Mouse (Mus musculus) embryonic facial prominence, embryonic 15.5 days (tissue): Measurements from ENCODE around the gene Luzp1. TPM values are rescaled to one million over a fixed set of nuclear protein-coding genes. Genes with fewer than 3 reads are reported as not detected.
A peak's percentile ranks its signal among the peaks of the same experiment; 100 is the strongest.

Experiments
- ATAC-seq: fragments of 200-750 bp; cut with Nextera tagmentation; 2 replicates; pipeline ENCODE4 v1.8.0; 2017; ENCODE audit warnings: low read depth, moderate TSS enrichment; ENCODE audit not compliant: insufficient number of reproducible peaks, low FRiP score, low TSS enrichment
- H3K27ac ChIP-seq: fragments of 300-500 bp; sonication (generic); replicated peaks from 2 replicates; pipeline ENCODE4 v1.5.1; 2015; ENCODE audit warnings: mild to moderate bottlenecking, inconsistent platforms
- H3K27me3 ChIP-seq: fragments of 300-500 bp; sonication (generic); 2 replicates; pipeline ENCODE4 v1.6.1; 2015; ENCODE audit warnings: inconsistent platforms
- H3K36me3 ChIP-seq: fragments of 300-500 bp; sonication (generic); 2 replicates; pipeline ENCODE4 v1.6.1; 2015; ENCODE audit warnings: mild to moderate bottlenecking, inconsistent platforms
- H3K4me1 ChIP-seq: fragments of 300-500 bp; sonication (generic); 2 replicates; pipeline ENCODE4 v1.6.1; 2015; ENCODE audit warnings: inconsistent platforms
- H3K4me2 ChIP-seq: fragments of 300-500 bp; sonication (generic); replicated peaks from 2 replicates; pipeline ENCODE4 v1.6.1; 2015; ENCODE audit warnings: mild to moderate bottlenecking, inconsistent platforms
- H3K4me3 ChIP-seq: fragments of 300-500 bp; sonication (generic); replicated peaks from 2 replicates; pipeline ENCODE4 v1.5.1; 2015; ENCODE audit warnings: mild to moderate bottlenecking, inconsistent platforms
- H3K9ac ChIP-seq: fragments of 300-500 bp; sonication (generic); 2 replicates; pipeline ENCODE4 v1.6.1; 2015; ENCODE audit warnings: inconsistent platforms
- H3K9me3 ChIP-seq: fragments of 300-500 bp; sonication (generic); replicated peaks from 2 replicates; pipeline ENCODE4 v1.6.1; 2016; ENCODE audit warnings: inconsistent platforms
- WGBS: fragments of 180-500 bp; shearing (Covaris S2); methylation state at CpG from one replicate; pipeline ENCODE4 v1.1.7; 2015; 5-methylcytosine and 5-hydroxymethylcytosine counted together
- polyA plus RNA-seq: library from polyadenylated mRNA; unstranded; fragments of >200 nt; fragmentation: Nextera tagmentation; extraction: Ambion mirVana; gene quantifications from 2 replicates; pipeline ENCODE4 v1.2.1, GENCODE M21; 2015

Gene Luzp1
- polyA plus RNA-seq, 1 experiment from 2014 or later, result 124 TPM

DNA sequence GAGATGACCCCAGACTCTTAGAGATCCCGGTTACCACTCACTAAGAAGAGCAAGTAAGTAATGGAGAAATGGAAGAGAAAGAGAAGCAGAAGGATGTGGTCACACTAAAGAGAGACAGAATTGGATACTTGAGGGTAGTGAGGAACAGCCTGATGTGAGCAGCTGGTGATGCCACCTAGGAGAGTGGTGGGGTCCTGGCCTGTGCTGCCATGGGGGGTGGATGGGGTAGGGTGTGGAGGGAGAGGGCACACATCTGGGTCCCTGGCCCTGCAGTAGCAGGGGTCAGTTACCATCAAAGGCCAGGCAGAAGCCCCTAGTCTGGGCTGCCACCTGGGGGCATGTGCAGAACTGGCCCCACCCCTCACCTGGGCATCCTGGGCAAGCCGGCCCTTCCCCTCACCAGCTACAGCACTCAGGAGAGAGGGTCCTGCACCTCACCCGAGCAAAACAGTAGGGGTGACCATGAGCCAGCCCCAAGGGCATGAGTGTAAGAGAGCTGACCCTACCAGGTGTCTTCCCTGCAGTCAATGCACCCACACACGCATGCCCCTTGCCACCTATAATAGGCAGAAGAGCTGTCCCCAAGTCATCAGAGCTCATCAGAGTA lies 117.8 kb downstream of the Luzp1 start:
- Histone ChIP-seq H3K9me3 (no peaks in the 10 kb centered on the region), H3K27me3 (no peaks in the 10 kb centered on the region), H3K36me3 (0 out of 2 replicates have a peak, but pooled peaks cover 11% of the 10 kb centered on the region), H3K4me3 (no peak overlapping the region), H3K9ac (no peak overlapping the region), H3K4me2 (no peak overlapping the region), H3K4me1 (peaks cover 10% of the 10 kb centered on the region; the same call in 1 of the 2 replicates), H3K27ac (no peak overlapping the region)
- 88% methylated on average over 4 of the region's 4 CpGs for WGBS
- ATAC-seq, result no peak

DNA sequence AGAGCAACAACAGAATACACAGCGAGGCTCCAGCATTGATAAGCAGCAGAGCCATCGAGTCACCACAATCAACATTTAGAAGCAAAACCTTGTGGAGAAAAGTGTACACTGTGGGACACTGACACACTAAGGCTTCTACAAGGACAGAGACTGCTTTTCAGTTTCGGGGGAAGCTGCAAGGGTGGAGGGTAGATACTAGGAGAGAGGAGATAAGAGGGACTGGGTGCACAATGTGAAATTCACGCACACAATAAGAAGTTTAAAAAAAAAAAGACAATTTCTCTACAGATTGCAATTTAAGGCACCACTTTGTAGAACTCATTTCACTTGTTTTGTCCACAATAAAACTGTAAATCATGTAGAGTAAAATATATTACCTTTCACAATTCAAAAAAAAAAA lies 118.4 kb downstream of the Luzp1 start:
- Histone ChIP-seq H3K36me3 (0 out of 2 replicates have a peak, but pooled peaks cover 11% of the 10 kb centered on the region), H3K4me2 (no peak overlapping the region), H3K4me1 (peaks cover 10% of the 10 kb centered on the region; the same call in 1 of the 2 replicates), H3K9ac (no peak overlapping the region), H3K4me3 (no peak overlapping the region), H3K27me3 (no peaks in the 10 kb centered on the region), H3K9me3 (no peaks in the 10 kb centered on the region), H3K27ac (no peak overlapping the region)
- no peak for ATAC-seq
- WGBS, result 93% methylated on average over 4 of the region's 4 CpGs

DNA sequence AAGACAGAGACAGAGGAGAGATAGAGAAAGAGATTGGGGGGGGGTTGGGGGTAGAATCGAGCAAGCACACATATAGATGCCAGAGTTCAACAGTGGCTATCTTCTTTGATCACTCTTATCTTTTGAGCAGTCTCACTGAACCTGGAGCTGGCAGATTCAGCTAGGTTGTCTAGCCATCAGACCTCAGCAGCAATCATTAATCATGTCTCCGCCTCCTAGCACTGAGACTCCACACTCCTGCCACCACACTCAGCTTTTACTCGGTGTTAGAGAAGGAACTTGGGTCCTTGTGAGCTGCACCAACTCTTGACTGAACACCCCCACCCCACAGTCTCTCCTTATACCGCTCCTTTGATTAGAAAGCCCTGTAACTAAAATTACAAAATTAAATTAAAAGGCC lies 122.5 kb downstream of the Luzp1 start:
- no peaks in the 10 kb centered on the region for H3K9me3 ChIP-seq
- no peak for ATAC-seq
- no peak overlapping the region for H3K27ac ChIP-seq
- peaks cover 22% of the 10 kb centered on the region for H3K4me1 ChIP-seq
- H3K9ac ChIP-seq, result no peak overlapping the region
- 0 out of 2 replicates have a peak, but pooled peaks cover 11% of the 10 kb centered on the region for H3K36me3 ChIP-seq
- WGBS, result 71% methylated on average over 4 of the region's 4 CpGs
- no peak overlapping the region for H3K4me2 ChIP-seq
- H3K4me3 ChIP-seq, result no peak overlapping the region
- no peaks in the 10 kb centered on the region for H3K27me3 ChIP-seq

DNA sequence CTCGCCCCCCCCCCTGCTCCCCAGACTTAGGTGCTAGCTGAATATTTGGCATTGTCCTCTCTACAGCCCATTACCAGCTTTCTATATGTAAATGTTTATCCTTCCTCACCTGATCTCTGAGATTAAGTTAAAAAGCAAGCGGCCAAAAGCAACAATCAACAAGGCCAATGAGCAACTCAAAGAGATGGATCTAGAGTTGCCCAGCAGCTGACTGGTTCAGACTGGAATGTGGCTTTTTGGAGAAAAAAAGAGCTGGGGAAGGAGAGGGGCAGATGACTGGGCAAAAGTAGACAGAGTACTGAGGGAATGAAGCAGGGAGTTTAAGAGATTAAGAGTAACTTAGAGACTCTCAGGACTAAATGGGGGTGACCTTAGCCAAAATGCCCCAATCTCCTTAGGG lies 124.4 kb downstream of the Luzp1 start:
- H3K9ac ChIP-seq, result no peak overlapping the region
- 74% methylated on average over 2 of the region's 2 CpGs for WGBS
- H3K4me2 ChIP-seq, result no peak overlapping the region
- H3K9me3 ChIP-seq, result no peaks in the 10 kb centered on the region
- H3K27me3 ChIP-seq, result no peaks in the 10 kb centered on the region
- no peak for ATAC-seq
- 0 out of 2 replicates have a peak, but pooled peaks cover 8% of the 10 kb centered on the region for H3K36me3 ChIP-seq
- H3K4me3 ChIP-seq, result no peak overlapping the region
- peaks cover 16% of the 10 kb centered on the region for H3K4me1 ChIP-seq
- H3K27ac ChIP-seq, result no peak overlapping the region

DNA sequence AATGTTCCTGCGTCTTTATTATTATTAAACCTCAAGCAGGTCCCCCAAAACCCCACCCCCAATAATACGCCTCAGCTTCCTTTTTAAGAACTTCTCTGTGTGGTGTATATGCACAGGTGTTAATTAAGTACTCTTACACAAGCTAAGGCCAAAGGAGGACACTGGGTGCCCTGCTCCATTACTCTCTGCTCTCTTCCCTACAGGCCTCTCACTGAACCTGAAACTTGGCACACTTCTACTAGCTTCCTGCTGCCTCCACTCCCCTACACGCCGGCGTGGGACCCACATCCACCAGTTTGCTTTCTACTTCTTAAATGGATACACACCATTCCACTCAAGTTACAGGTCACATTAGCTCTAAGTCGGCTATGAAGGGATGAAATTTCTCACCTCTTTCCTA lies 125.7 kb downstream of the Luzp1 start:
- H3K27me3 ChIP-seq, result no peaks in the 10 kb centered on the region
- H3K4me2 ChIP-seq, result no peak overlapping the region
- H3K4me3 ChIP-seq, result no peak overlapping the region
- WGBS, result 73% methylated on average over 6 of the region's 6 CpGs
- no peak overlapping the region for H3K27ac ChIP-seq
- H3K9me3 ChIP-seq, result no peaks in the 10 kb centered on the region
- H3K4me1 ChIP-seq, result peaks cover 16% of the 10 kb centered on the region
- no peak overlapping the region for H3K9ac ChIP-seq
- H3K36me3 ChIP-seq, result 0 out of 2 replicates have a peak, but pooled peaks cover 4% of the 10 kb centered on the region
- no peak for ATAC-seq

DNA sequence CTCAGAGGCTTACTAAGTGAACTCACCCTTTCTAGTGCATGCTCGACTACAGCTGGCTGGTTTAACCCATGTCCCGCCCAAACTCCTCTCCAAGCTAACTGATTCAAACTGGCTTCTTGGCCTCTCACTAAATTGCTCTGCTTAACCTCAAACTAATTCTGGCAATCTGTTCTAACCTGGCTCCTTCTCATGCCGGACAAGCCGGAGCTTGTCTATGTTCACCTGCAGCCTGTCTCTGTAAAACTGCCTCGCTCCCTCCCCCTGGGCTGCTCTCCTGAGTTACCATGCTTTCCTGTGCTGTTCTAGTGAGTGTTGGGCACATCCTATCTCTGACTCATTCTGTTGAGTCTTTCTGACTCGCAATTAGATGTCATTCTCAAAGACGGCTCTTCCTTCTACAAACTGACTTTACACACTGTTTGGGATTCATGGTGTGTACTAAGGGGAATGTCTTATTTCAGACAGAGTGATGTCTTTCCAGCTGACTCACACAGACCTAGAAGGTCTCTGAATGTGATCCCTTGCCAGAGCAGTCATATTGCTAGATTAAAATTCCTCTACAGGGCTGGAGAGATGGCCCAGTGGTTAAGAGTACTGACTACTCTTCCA lies 128.8 kb downstream of the Luzp1 start:
- no peaks in the 10 kb centered on the region for H3K9me3 ChIP-seq
- no peak overlapping the region for H3K4me3 ChIP-seq
- WGBS, result 74% methylated on average over 7 of the region's 7 CpGs
- peaks cover 27% of the 10 kb centered on the region for H3K4me1 ChIP-seq
- H3K9ac ChIP-seq, result no peak overlapping the region
- H3K27me3 ChIP-seq, result no peaks in the 10 kb centered on the region
- no peak for ATAC-seq
- H3K4me2 ChIP-seq, result no peak overlapping the region
- H3K36me3 ChIP-seq, result no peaks in the 10 kb centered on the region
- no peak overlapping the region for H3K27ac ChIP-seq

DNA sequence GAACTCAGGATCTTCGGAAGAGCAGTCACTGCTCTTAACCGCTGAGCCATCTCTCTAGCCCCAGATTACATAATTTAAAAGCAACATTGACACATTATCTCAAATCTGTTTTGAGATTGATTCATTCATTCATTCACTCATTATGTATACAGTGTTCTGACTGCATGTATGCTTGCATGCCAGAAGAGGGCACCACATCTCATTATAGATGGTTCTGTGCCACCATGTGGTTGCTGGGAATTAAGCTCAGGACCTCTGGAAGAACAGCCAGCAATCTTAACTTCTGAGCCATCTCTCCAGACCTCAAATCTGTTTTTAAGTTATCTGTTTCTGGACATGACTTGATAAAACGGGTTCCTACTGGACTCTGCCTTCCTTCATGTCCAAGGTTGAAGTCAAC lies 130.3 kb downstream of the Luzp1 start:
- Histone ChIP-seq H3K4me2 (no peak overlapping the region), H3K36me3 (no peaks in the 10 kb centered on the region), H3K9ac (no peak overlapping the region), H3K4me3 (no peak overlapping the region), H3K9me3 (no peaks in the 10 kb centered on the region), H3K27me3 (no peaks in the 10 kb centered on the region), H3K4me1 (peaks cover 19% of the 10 kb centered on the region), H3K27ac (no peak overlapping the region)
- no peak for ATAC-seq
- 93% methylated on average over 3 of the region's 3 CpGs for WGBS

DNA sequence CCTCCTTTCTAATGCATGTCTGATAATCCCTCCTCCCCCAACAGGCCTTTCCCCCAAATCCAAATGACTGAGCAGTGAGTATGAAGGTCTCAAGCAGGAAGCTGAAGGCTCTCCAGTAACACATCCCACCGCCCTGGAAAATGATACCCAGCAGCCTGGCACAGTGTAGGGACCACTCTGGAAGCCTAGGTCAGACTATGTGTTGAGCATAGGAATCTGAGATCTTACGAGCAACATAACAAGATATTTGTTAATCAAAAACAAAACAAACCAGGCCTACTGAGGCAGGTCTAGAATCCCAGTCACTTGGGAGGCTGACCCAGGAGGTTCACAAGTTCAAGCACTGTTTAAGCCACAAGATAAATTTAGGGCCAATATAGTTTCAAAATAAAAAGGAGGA lies 131.0 kb downstream of the Luzp1 start:
- H3K4me2 ChIP-seq, result peak overlapping the region; percentile 55
- H3K4me1 ChIP-seq, result peaks cover 14% of the 10 kb centered on the region
- H3K9ac ChIP-seq, result no peak overlapping the region
- no peak for ATAC-seq
- no peaks in the 10 kb centered on the region for H3K27me3 ChIP-seq
- no peaks in the 10 kb centered on the region for H3K36me3 ChIP-seq
- no peak overlapping the region for H3K27ac ChIP-seq
- H3K9me3 ChIP-seq, result no peaks in the 10 kb centered on the region
- 84% methylated on average over 2 of the region's 2 CpGs for WGBS
- H3K4me3 ChIP-seq, result peak overlapping the region; percentile 69

DNA sequence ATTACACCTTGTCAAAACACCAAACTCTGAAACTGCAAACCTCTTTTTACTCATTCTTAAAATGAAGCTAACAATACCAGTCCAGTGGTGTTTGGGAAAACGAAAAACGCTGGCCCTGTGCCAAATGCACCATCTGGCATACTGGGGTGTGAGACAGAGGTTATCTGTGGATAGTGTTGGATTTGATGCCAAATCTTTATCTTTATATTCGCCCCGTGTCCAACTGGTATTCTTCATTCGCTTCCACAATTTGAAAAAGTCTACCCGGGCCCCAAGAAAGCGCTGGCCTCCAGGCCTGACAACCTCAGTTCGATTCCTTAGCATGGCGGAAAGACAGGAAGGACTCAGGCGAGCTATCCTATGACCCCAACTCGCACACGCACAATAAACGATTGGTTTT lies 131.9 kb downstream of the Luzp1 start:
- Histone ChIP-seq H3K4me2 (peak overlapping the region; percentile 55), H3K9ac (peak overlapping the region; percentile 75), H3K27me3 (no peaks in the 10 kb centered on the region), H3K36me3 (no peaks in the 10 kb centered on the region), H3K4me1 (peaks cover 12% of the 10 kb centered on the region), H3K9me3 (no peaks in the 10 kb centered on the region), H3K27ac (peak overlapping the region; percentile 90), H3K4me3 (peak overlapping the region; percentile 69)
- no peak for ATAC-seq
- WGBS, result under 1% methylated on average over 13 of the region's 13 CpGs

DNA sequence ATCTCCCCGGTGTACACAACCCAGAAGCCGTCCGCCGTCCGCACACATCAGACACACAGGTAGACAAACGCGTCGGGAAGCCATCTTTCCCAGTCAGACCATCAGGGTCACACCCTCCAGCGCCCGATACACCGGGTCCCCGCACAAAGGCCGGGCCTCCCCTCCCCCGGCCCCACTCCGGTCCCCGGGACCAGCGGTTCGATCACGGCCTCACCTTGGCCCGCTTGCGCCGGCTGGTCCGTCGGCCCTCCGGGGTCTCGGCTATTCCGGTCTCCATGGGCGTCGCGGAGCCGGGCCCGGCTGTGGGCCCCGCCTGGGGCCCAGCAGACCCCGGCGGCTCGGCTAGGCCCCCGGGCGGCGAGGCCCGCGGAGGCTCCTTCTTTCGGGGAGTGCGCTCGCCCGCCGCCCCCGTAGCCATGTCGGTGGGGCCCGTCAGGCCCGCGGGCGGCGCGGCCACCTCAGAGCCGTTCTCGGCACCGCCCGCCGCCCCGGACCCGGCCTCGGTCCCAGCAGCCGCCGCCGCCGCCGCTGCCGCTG lies 132.5 kb downstream of the Luzp1 start:
- peaks cover 12% of the 10 kb centered on the region for H3K4me1 ChIP-seq
- WGBS, result under 1% methylated on average over 61 of the region's 68 CpGs

DNA sequence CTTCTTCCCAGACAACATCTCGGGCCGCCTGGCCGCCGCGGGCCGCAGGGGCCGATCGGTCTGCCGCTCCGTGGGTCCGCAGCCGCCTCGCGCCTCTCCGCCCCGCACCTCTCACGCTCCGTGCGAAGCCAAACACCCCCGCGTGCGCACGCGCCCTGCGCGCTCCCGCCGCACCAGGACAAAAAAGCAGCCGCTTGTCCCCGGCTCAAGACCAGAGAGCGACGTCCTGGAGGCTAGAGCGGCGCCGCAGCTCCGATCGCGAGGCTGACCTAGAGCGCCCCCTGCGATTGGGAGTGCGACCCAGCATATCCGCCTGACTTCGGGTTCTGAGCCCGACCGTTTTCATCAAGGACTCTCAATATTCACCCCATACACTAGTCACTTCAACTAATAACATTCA lies 133.0 kb downstream of the Luzp1 start, which contains the start of gene Kdm1a:
Gene Kdm1a, minus strand, starts transcription at position 156 of the 400 bp plus-strand sequence.
- H3K4me3 ChIP-seq, result peak within 1 kb of the TSS; percentile 69
- no peaks in the 10 kb centered on the region for H3K9me3 ChIP-seq
- peak within 1 kb of the TSS; percentile 75 for H3K9ac ChIP-seq
- peaks cover 12% of the 10 kb centered on the region for H3K4me1 ChIP-seq
- H3K27me3 ChIP-seq, result no peaks in the 10 kb centered on the region
- H3K36me3 ChIP-seq, result no peaks in the 10 kb centered on the region
- under 1% methylated on average over 44 of the region's 45 CpGs for WGBS
- H3K4me2 ChIP-seq, result peak within 1 kb of the TSS; percentile 55
- peak; percentile 88 for ATAC-seq
- H3K27ac ChIP-seq, result peak within 1 kb of the TSS; percentile 90

More for the DNA sequence above, 132.5 kb downstream of the Luzp1 start:
- Histone ChIP-seq H3K9ac (peak overlapping the region; percentile 75), H3K9me3 (no peaks in the 10 kb centered on the region), H3K36me3 (no peaks in the 10 kb centered on the region), H3K4me2 (peak overlapping the region; percentile 55), H3K27me3 (no peaks in the 10 kb centered on the region), H3K4me3 (peak overlapping the region; percentile 69), H3K27ac (peak overlapping the region; percentile 90)
- ATAC-seq, result peak; percentile 53; the same call in 1 of the 2 replicates
